Mouse (Mus musculus) lung, adult 18-20 months (tissue): Measurements from ENCODE around the gene Gh.

Source experiments
- DNase-seq, 2 experiments: peaks; one replicate each; pipeline ENCODE4 v3.0.0; 2022; ENCODE audit warnings: mixed read lengths in 2 of 2

Gene Gh

GRCm38 (mm10) chr11:106307432-106307831 is 5.8 kb upstream of the Gh start:
- no peak for DNase-seq

GRCm38 (mm10) chr11:106306758-106307157 is 5.1 kb upstream of the Gh start:
- DNase-seq, result no peak

GRCm38 (mm10) chr11:106306065-106306385 is 4.4 kb upstream of the Gh start:
- DNase-seq, result no peak

GRCm38 (mm10) chr11:106305348-106306064 is 3.8 kb upstream of the Gh start:
- DNase-seq, result no peak

GRCm38 (mm10) chr11:106302634-106303033 is 969 bp upstream of the Gh start:
- peak; percentile 42 to 58 for DNase-seq

GRCm38 (mm10) chr11:106291861-106292260 is 9.8 kb downstream of the Gh start:
- DNase-seq, result peak; percentile 79 to 85

- no peak for DNase-seq
These were observed 11.3 kb downstream of the Gh start for GRCm38 (mm10) chr11:106290376-106290775.

- DNase-seq, result peak in 1 of 2 experiments; percentile 45
These were observed 12.3 kb downstream of the Gh start for GRCm38 (mm10) chr11:106289369-106289768.

- no peak for DNase-seq
These were observed 14.7 kb downstream of the Gh start for GRCm38 (mm10) chr11:106286987-106287386.

GRCm38 (mm10) chr11:106286206-106286605 is 15.5 kb downstream of the Gh start:
- no peak for DNase-seq

- no peak for DNase-seq
These were observed 17.5 kb downstream of the Gh start for GRCm38 (mm10) chr11:106284126-106284525.

GRCm38 (mm10) chr11:106283371-106283770 is 18.3 kb downstream of the Gh start:
- DNase-seq, result no peak

- no peak for DNase-seq
These were observed 19.2 kb downstream of the Gh start for GRCm38 (mm10) chr11:106282452-106282851.

- peak; percentile 92 to 95 for DNase-seq
These were observed 25.2 kb downstream of the Gh start, which contains the start of gene Tcam1 for GRCm38 (mm10) chr11:106276454-106276853. TSS of gene Tcam1 (plus strand) at chr11:106276672.

GRCm38 (mm10) chr11:106274971-106275411 is 26.7 kb downstream of the Gh start:
- DNase-seq, result peak; percentile 36 to 64

GRCm38 (mm10) chr11:106274374-106274773 is 27.3 kb downstream of the Gh start:
- DNase-seq, result no peak

- DNase-seq, result no peak
These were observed 27.9 kb downstream of the Gh start for GRCm38 (mm10) chr11:106273811-106274210.

GRCm38 (mm10) chr11:106273311-106273684 is 28.4 kb downstream of the Gh start:
- DNase-seq, result peak in 1 of 2 experiments; percentile 34

- peak; percentile 100 for DNase-seq
These were observed 28.9 kb downstream of the Gh start, which contains the start of gene Smarcd2 for GRCm38 (mm10) chr11:106272644-106273310. TSS of gene Smarcd2 (minus strand) at chr11:106272972.

- DNase-seq, result peak; percentile 40 to 53
These were observed 29.6 kb downstream of the Gh start for GRCm38 (mm10) chr11:106271794-106272643.

GRCm38 (mm10) chr11:106271131-106271793 is 30.4 kb downstream of the Gh start:
- peak; percentile 24 to 37 for DNase-seq

GRCm38 (mm10) chr11:106269060-106269431 is 32.6 kb downstream of the Gh start:
- peak; percentile 19 to 36 for DNase-seq
